Mouse (Mus musculus) kidney, embryonic 16.5 days (tissue): ENCODE data around the gene Il1r2. TPM values are rescaled to one million over a fixed set of nuclear protein-coding genes. Genes with fewer than 3 reads are reported as not detected.

Experiments used
- ATAC-seq: fragments of 200-750 bp; cut with Nextera tagmentation; 2 replicates; pipeline ENCODE4 v1.8.0; 2017; ENCODE audit warnings: moderate TSS enrichment; ENCODE audit not compliant: low FRiP score, low TSS enrichment
- H3K27ac ChIP-seq: fragments of 300-500 bp; sonication (generic); 2 replicates; pipeline ENCODE4 v1.5.1; 2014; ENCODE audit warnings: low read length
- H3K27me3 ChIP-seq: fragments of 300-500 bp; sonication (generic); 2 replicates; pipeline ENCODE4 v1.6.1; 2014; ENCODE audit warnings: low read length, control low read depth, mixed read lengths; ENCODE audit not compliant: insufficient read depth
- H3K36me3 ChIP-seq: fragments of 300-500 bp; sonication (generic); 2 replicates; pipeline ENCODE4 v1.6.1; 2014; ENCODE audit warnings: low read length, control low read depth, mixed read lengths; ENCODE audit not compliant: insufficient read depth
- H3K4me1 ChIP-seq: fragments of 300-500 bp; sonication (generic); 2 replicates; pipeline ENCODE4 v1.6.1; 2014; ENCODE audit warnings: low read length, control low read depth, mixed read lengths; ENCODE audit not compliant: insufficient read depth
- H3K4me2 ChIP-seq: fragments of 300-500 bp; sonication (generic); replicated peaks from 2 replicates; pipeline ENCODE4 v1.6.1; 2014; ENCODE audit warnings: low read depth, low read length
- H3K4me3 ChIP-seq: fragments of 300-500 bp; sonication (generic); 2 replicates; pipeline ENCODE4 v1.5.1; 2014; ENCODE audit warnings: mild to moderate bottlenecking, low read length
- H3K9ac ChIP-seq: fragments of 300-500 bp; sonication (generic); replicated peaks from 2 replicates; pipeline ENCODE4 v1.6.1; 2014; ENCODE audit warnings: low read length
- H3K9me3 ChIP-seq: fragments of 300-500 bp; sonication (generic); 2 replicates; pipeline ENCODE4 v1.6.1; 2016; ENCODE audit warnings: low read length, control low read depth
- WGBS: fragments of 180-500 bp; shearing (Covaris S2); extraction: QIAGEN DNeasy Blood & Tissue Kit; methylation state at CpG from one replicate; pipeline ENCODE4 v1.1.7; 2014; 5-methylcytosine and 5-hydroxymethylcytosine counted together
- polyA plus RNA-seq: library from polyadenylated mRNA; unstranded; fragments of >200 nt; fragmentation: Nextera tagmentation; extraction: Ambion mirVana; gene quantifications from 2 replicates; pipeline ENCODE4 v1.2.1, GENCODE M21; 2015

Il1r2 gene
- polyA plus RNA-seq, 1 experiment from 2014 or later: 0.29 TPM

GRCm38 (mm10) chr1:40057351-40057750, 16.5 kb upstream of the Il1r2 start:
- Histone ChIP-seq H3K9me3 (no peaks in the 10 kb centered on the region), H3K4me2 (no peak overlapping the region), H3K36me3 (no peaks in the 10 kb centered on the region), H3K4me1 (no peaks in the 10 kb centered on the region), H3K27ac (no peak overlapping the region), H3K9ac (no peak overlapping the region), H3K27me3 (no peaks in the 10 kb centered on the region), H3K4me3 (no peak overlapping the region)
- WGBS: 76% methylated on average over 5 of the region's 5 CpGs
- no peak for ATAC-seq

- no peak for ATAC-seq
- Histone ChIP-seq H3K36me3 (no peaks in the 10 kb centered on the region), H3K4me3 (no peak overlapping the region), H3K27me3 (no peaks in the 10 kb centered on the region), H3K9ac (no peak overlapping the region), H3K9me3 (no peaks in the 10 kb centered on the region), H3K4me1 (no peaks in the 10 kb centered on the region), H3K4me2 (no peak overlapping the region), H3K27ac (no peak overlapping the region)
- 62% methylated on average over 11 of the region's 11 CpGs for WGBS
These were observed 15.9 kb upstream of the Il1r2 start for GRCm38 (mm10) chr1:40058013-40058412.

- no peak for ATAC-seq
- WGBS: 77% methylated on average over 4 of the region's 4 CpGs
- H3K9me3 ChIP-seq: no peaks in the 10 kb centered on the region
These were observed 14.6 kb upstream of the Il1r2 start for GRCm38 (mm10) chr1:40059122-40059774.

GRCm38 (mm10) chr1:40061359-40061758, 12.5 kb upstream of the Il1r2 start:
- no peak for ATAC-seq
- H3K9ac ChIP-seq: no peak overlapping the region
- no peaks in the 10 kb centered on the region for H3K27me3 ChIP-seq
- H3K4me1 ChIP-seq: no peaks in the 10 kb centered on the region
- WGBS: 59% methylated on average over 9 of the region's 9 CpGs
- H3K36me3 ChIP-seq: no peaks in the 10 kb centered on the region
- H3K4me2 ChIP-seq: no peak overlapping the region
- H3K4me3 ChIP-seq: no peak overlapping the region
- no peaks in the 10 kb centered on the region for H3K9me3 ChIP-seq
- no peak overlapping the region for H3K27ac ChIP-seq

More at GRCm38 (mm10) chr1:40059122-40059774, 14.6 kb upstream of the Il1r2 start:
- Histone ChIP-seq H3K4me2 (no peak overlapping the region), H3K36me3 (no peaks in the 10 kb centered on the region), H3K4me1 (no peaks in the 10 kb centered on the region), H3K4me3 (no peak overlapping the region), H3K27ac (no peak overlapping the region), H3K27me3 (no peaks in the 10 kb centered on the region), H3K9ac (no peak overlapping the region)

GRCm38 (mm10) chr1:40063409-40063808, 10.5 kb upstream of the Il1r2 start:
- H3K9ac ChIP-seq: no peak overlapping the region
- H3K9me3 ChIP-seq: no peaks in the 10 kb centered on the region
- no peaks in the 10 kb centered on the region for H3K36me3 ChIP-seq
- no peak for ATAC-seq
- H3K4me2 ChIP-seq: no peak overlapping the region
- H3K27me3 ChIP-seq: no peaks in the 10 kb centered on the region
- H3K4me1 ChIP-seq: no peaks in the 10 kb centered on the region
- H3K4me3 ChIP-seq: no peak overlapping the region
- WGBS: 69% methylated on average over 4 of the region's 4 CpGs
- no peak overlapping the region for H3K27ac ChIP-seq

GRCm38 (mm10) chr1:40064508-40064907, 9.4 kb upstream of the Il1r2 start:
- no peak overlapping the region for H3K4me3 ChIP-seq
- no peaks in the 10 kb centered on the region for H3K36me3 ChIP-seq
- no peaks in the 10 kb centered on the region for H3K9me3 ChIP-seq
- H3K9ac ChIP-seq: no peak overlapping the region
- 86% methylated on average over 8 of the region's 8 CpGs for WGBS
- H3K4me1 ChIP-seq: no peaks in the 10 kb centered on the region
- H3K27ac ChIP-seq: no peak overlapping the region
- H3K4me2 ChIP-seq: no peak overlapping the region
- ATAC-seq: no peak
- H3K27me3 ChIP-seq: no peaks in the 10 kb centered on the region

- no peak for ATAC-seq
- WGBS: 72% methylated on average over 4 of the region's 4 CpGs
These were observed 1.3 kb upstream of the Il1r2 start for GRCm38 (mm10) chr1:40072558-40072957.

GRCm38 (mm10) chr1:40077328-40077727, 3.4 kb downstream of the Il1r2 start:
- Histone ChIP-seq H3K4me1 (no peaks in the 10 kb centered on the region; the same call in 1 of the 2 replicates), H3K27me3 (no peaks in the 10 kb centered on the region), H3K4me2 (no peak overlapping the region), H3K27ac (no peak overlapping the region), H3K9me3 (no peaks in the 10 kb centered on the region), H3K4me3 (no peak overlapping the region), H3K36me3 (no peaks in the 10 kb centered on the region), H3K9ac (no peak overlapping the region)
- no peak for ATAC-seq
- WGBS: 92% methylated on average over 2 of the region's 2 CpGs

More at GRCm38 (mm10) chr1:40072558-40072957, 1.3 kb upstream of the Il1r2 start:
- no peak overlapping the region for H3K4me3 ChIP-seq
- H3K27me3 ChIP-seq: no peaks in the 10 kb centered on the region
- no peak overlapping the region for H3K9ac ChIP-seq
- H3K4me1 ChIP-seq: no peaks in the 10 kb centered on the region; the same call in 1 of the 2 replicates
- H3K36me3 ChIP-seq: no peaks in the 10 kb centered on the region
- H3K27ac ChIP-seq: no peak overlapping the region
- no peaks in the 10 kb centered on the region for H3K9me3 ChIP-seq
- H3K4me2 ChIP-seq: no peak overlapping the region

- H3K27ac ChIP-seq: no peak overlapping the region
- no peak overlapping the region for H3K4me3 ChIP-seq
- no peaks in the 10 kb centered on the region for H3K27me3 ChIP-seq
- no peak for ATAC-seq
- no peaks in the 10 kb centered on the region for H3K36me3 ChIP-seq
- no peak overlapping the region for H3K9ac ChIP-seq
- no peak overlapping the region for H3K4me2 ChIP-seq
- WGBS: 84% methylated on average over 2 of the region's 2 CpGs
- H3K9me3 ChIP-seq: no peaks in the 10 kb centered on the region
- H3K4me1 ChIP-seq: peaks cover 4% of the 10 kb centered on the region; the same call in 1 of the 2 replicates
These were observed 7.2 kb downstream of the Il1r2 start for GRCm38 (mm10) chr1:40081041-40081440.

GRCm38 (mm10) chr1:40084386-40084785, 10.5 kb downstream of the Il1r2 start:
- H3K36me3 ChIP-seq: no peaks in the 10 kb centered on the region
- H3K9ac ChIP-seq: no peak overlapping the region
- no peaks in the 10 kb centered on the region for H3K27me3 ChIP-seq
- H3K27ac ChIP-seq: no peak overlapping the region
- peaks cover 4% of the 10 kb centered on the region; the same call in 1 of the 2 replicates for H3K4me1 ChIP-seq
- H3K4me2 ChIP-seq: no peak overlapping the region
- H3K9me3 ChIP-seq: no peaks in the 10 kb centered on the region
- 69% methylated on average over 3 of the region's 3 CpGs for WGBS
- no peak overlapping the region for H3K4me3 ChIP-seq
- ATAC-seq: no peak
